Mouse (Mus musculus): ENCODE results near the gene Gm20388.
"Not testable (repeated sequence)": the region's sequence is repeated elsewhere in the genome, so short reads cannot be mapped to it uniquely, and the experiment has no call there.

Gm20388 gene

DNA sequence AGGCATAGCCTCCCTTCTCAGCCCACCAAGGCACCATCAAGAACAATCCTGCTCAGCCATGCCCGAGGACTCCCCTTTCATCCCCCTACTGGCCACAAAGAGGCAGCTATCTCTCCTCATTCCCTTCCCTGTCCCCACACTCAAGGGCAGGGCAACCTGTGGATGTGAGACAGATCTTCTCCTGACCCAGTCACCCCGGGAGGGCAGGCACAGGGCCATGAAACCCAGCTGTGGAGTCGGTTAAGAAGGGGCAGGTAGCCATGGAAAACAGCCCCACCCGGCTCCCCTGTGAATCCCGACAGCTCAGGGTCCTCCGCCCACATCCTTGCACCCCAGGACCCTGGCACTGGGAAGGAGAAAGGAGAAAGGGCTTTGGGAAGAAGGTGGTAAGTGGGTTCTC, 1526.9 kb downstream of the Gm20388 start:
- no peak for DNase-seq (ENCODE audit: low spot score in 2 of 2)

DNA sequence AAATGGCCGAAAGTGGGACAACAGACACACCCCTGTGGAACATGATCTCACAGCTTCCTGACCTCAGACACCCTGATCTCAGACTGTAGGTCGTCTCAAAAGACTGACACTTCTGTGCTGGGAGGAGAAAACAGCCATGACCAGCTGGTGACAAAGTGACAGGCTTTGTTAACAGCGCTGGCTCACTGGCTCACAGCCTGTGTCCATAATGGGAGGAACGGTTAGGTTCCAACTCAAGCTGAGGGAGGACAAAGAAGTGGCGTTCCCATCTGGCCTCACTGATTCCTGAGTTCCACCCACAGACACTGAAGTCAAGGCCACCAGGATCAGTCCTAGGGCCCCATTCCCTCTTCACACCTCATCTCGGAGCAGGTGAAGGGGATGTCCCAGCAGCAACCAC, 1527.5 kb downstream of the Gm20388 start:
- no peak for DNase-seq (ENCODE audit: low spot score in 2 of 2)

DNA sequence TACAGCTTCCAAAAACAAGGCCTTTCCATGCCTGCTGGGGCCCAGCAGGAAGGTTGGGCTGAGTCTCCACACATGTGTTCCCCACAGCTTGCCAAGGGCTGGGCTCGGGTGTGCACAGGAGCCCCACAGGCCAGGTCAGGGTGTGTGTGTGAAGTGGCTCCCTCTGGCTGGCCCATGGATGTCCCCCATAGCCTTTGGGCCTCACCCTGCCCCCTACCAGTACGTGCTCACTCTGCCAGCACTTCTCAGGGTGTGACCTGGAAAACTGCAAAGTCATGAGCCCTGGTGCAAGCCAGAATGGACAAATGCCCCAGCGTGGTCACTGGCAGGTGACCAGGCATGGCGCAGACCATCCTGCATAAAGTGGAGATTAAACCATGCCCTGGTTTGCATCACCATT, 1528.7 kb downstream of the Gm20388 start:
- DNase-seq (ENCODE audit: low spot score in 2 of 2) = no peak

DNA sequence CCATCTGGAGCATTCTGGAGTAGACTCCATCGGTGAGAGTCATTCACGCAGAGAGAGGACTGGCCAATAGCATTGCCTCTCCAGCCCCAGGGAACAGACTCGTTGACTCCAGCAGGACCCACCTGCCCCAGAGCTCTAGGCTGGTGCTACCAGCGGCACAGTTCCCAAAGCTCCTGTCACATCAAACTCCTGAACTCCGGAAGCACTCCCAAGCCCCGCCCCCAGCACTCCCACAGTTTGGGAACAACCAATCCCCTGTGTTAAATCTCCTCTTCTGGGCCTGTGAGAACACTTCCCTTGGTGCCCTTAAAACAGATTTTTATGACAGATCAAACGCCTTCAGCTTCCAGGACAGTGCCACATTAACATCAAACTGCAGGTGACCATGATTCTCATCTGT, 1532.7 kb downstream of the Gm20388 start:
- no peak for DNase-seq (ENCODE audit: low spot score in 2 of 2)

DNA sequence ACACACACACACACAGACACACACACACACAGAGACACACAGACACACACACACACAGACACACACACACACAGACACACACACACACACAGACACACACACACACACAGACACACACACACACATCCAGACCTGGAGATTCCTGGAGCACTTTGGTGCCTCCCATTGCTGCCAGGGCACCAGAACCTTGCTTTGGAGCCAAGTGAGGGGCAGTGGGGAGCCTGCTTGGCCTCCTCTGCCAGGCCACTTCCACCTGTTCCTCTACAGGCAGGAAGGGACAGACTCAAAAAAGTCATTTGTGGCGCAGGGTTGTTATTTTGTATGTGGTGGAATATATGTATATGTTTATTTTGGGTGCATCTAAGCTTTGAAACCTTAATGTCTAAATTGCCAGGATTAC, 1533.9 kb downstream of the Gm20388 start:
- DNase-seq (ENCODE audit: low spot score in 2 of 2) = not testable (repeated sequence)

DNA sequence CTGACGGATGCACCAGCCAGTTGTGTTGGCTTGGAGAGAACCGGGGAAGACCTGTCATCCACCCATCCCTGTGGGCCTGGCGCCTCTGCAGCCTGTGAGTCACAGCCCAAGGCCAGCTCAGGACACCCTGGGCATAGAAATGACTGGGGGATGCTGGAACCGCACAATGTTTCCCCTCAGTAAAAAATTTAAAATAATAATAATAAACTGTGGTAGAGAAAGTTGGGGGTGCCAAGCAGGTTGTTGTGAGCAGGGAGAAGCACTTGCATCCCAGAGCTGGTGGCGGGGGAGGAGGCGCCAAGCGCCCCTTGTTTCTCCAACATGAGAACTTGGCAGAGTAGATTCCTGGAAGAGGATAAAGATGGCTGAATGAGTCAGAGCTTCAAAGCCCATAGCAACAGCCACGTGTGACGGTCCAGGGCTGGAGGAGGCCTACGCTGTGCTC, 1534.4 kb downstream of the Gm20388 start:
- no peak for DNase-seq (ENCODE audit: low spot score in 2 of 2)

DNA sequence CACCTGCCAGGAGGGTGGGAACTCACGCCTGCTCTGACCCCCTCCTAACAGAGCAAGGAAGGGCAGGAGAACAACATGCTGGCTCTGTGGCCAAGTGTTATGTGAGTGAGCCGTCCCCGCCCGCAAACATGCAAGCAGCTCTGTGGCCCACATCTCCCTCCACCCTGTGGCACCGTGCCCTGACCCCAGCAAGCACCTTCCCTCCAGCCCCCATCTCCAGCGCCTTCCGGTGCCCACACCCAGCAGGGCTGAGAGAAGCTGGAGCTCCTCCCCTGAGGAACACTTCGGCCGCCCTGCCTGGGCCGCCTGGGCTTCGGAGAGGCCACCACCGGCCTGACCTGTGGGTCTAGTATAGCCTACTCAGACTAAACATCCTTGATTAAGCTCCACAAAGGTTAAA, 1535.5 kb downstream of the Gm20388 start:
- no peak for DNase-seq (ENCODE audit: low spot score in 2 of 2)

DNA sequence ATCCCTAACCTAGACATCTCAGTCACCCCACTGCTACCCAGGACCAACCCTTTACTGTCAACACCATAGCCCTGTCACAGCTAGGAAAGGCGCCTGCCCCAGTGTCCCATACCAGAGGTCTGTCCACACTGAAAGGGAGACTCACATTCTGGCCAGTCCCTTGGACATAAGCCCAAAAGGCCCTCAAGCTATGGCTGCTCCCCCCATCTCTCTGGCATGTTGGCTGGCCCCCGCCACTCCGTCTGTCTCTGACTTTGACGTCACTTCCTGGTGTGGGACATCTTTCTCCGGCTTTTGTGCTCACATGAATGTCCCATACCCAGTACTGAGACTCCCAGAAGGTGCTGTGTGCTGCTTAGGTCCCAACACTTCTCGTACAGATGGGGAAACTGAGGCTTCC, 1536.2 kb downstream of the Gm20388 start:
- DNase-seq (ENCODE audit: low spot score in 2 of 2) = no peak

DNA sequence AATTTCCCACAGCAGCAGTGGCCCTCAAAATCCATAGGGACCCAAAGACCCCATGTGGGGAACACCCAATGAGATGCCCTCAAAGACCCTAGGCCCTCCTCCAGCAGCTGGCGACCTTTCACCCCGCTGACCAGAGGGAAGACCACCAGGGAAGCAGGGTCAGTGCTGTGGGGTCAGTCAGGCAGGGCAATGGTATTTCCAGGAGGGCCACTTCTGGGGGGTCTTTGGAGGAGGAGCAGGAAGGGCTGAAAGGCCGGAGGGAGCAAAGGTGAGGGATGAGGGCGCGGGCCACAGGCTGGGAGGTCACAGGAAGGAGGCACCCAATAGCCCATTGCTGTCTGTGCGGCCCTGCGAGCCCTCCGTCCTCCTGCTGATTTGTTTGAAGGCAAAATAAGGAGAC, 1539.6 kb downstream of the Gm20388 start:
- no peak for DNase-seq (ENCODE audit: low spot score in 2 of 2)

DNA sequence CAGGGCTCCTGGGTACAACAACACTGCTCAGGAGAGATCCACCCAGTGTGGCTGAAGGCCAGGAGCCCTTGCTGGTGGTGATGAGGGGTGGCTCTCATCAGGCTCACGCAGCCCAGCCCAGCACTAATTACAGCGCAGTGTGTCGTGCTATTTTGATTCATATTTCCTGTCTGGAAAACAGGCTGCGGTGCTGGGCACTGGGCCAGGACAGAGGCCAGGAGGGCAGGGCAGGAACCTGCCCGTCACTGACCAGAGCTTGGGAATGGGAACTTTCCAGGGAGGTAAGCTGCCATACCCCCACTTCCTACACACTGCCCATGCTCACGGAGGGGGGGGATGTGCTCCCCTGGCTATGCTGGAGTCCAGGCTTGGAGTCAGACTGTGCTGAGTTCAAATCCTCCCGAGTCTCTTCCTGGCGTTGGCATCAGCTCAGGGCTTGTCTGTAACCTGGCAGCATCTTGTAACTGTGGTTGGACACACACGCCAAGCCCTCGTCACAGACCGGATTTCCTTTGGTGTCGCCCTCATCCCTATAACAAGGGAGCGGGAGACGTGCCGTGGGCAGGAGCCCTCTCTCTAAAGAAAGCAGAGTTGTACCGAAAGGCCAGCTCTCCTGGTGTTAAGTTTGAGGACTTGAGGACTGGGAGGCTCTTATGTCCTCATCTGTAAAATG, 1540.9 kb downstream of the Gm20388 start:
- no peak for DNase-seq (ENCODE audit: low spot score in 2 of 2)

DNA sequence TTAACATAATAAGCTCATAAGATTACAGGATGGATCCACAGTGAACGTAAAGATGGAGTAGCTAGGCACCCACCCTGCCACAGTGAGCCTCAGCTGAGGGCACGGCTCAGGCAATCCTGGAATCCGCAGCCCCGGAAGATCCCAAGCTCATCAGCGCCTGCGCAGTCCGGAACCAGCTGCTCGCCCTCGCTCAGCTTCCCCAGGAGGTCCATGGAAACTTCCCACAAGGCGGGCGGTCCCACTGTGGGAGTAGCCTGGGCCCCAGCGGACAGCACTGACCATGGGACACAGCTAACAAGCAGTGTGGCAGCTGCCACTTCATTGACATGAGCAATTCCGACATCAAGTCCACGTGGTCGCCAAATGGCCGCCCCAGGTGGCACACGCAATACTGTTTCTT, 1544.1 kb downstream of the Gm20388 start:
- no peak for DNase-seq (ENCODE audit: low spot score in 2 of 2)

DNA sequence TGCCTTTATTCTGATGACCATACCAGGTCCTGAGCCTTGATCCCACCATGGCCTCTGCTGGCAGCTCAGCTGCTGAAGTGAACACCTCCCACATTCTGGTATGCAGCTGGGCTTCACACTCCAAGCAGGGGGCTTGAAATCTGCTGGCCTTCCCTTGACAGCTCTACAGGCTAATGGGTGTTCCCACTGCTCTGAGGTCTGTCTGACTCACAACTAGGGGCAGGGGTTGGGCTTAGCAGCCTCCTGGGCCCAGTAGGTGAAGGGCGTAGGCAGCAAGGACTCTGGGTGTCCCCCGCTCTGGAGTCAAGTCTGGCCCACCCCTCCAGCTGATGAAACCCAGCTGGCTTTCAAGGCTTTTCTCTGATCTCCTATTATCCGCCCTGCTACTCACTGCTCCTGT, 1550.6 kb downstream of the Gm20388 start:
- no peak for DNase-seq (ENCODE audit: low spot score in 2 of 2)

DNA sequence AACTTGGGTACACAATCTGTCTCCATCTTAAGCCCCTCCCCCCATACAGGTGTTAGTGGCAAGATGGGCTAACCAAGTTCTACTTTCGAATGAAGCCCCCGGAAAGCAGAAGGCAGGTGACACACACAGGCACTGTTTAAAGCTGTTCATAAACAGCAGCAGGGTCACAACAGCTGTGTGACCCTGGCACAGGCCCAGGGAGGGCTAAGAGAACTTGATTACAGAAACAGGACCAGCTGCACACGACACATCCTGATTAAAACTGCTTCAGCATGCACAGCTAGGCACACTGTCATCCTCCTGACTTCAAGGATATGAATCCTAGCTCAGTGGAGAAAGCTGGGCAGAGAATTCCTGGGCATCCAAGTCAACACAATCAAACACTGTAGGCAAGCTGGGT, 1551.5 kb downstream of the Gm20388 start:
- no peak for DNase-seq (ENCODE audit: low spot score in 2 of 2)

DNA sequence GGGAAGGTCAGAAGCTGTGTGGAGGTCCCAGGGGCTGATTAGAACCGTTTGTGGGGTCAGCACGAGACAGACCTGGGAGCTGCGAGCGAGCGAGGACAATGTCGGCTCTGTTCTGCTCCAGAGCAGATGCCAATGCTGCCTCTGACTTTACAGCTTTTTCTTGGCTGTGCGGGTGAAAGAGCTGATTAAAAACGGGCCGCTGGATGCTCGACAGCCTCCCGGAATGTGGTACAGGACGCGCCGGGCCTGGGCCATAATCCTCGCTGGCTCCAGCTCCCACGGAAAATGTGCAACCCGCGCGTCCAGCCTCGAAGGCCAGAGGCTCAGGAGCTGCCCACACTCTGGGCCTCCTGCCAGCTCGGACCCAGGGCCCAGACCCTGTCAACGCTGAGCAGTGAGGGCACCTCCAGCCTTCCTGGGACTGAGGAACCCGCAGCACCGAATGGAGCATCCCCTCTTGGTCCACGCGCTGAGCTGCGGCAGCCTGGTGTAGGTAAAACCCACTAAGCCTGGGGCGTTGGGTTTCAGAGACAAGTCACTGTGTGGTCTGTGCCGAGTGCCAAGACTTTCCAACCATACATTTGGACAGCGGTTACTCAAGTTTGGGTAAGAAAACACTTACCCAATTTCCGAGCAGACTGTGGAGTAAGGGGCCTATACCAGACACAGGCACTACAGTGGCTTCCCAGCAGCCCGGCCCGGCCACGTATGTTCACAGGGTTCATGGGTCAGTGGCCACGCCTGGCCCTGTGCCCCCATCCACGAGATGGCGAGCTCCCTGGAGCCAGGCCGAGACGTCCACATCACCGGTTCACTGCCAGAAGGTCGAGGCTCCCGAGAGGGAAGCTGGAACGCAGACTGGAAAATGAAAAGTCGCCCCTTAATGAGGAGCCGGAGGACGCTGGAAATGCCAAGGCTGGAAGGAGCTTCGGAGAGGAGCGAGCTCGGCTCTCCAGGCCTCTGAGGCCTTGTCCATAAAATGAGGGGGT, 1557.7 kb downstream of the Gm20388 start:
- no peak for DNase-seq (ENCODE audit: low spot score in 2 of 2)

DNA sequence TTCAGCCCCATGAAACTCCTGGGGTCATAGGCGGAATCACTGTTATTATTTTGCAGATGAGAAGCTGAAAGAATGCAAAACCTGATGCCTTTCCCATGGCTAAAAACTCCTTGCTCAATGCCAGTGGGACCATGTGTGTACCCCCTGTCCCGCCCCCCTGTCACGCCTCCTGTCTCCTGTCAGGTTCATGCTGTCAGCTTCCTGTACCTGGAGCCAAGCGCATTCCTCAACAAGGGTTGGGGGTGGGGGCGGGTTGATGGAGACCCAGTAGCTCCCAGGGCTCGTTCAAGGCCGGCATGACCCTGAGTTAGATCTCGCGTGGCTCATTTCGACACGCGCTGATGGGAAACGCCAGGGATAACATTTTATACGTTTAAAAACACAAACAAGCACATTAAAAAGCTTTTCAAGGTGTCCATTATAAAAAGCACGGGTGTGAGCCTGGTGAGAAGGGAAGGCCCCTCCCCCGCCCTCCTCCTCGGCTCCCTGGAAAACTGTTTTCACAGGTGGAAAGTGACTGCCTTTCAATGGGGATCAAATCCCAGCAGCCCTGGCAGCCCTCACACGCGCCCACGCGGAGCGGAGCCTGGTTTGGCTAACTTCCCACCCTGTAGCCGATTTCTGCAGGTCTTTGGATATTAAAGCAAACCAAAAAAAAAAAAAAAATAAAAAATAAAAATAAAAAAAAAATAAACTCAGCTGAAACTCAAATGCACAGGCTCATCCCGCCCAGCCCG, 1563.7 kb downstream of the Gm20388 start:
- no peak for DNase-seq (ENCODE audit: low spot score in 2 of 2)

DNA sequence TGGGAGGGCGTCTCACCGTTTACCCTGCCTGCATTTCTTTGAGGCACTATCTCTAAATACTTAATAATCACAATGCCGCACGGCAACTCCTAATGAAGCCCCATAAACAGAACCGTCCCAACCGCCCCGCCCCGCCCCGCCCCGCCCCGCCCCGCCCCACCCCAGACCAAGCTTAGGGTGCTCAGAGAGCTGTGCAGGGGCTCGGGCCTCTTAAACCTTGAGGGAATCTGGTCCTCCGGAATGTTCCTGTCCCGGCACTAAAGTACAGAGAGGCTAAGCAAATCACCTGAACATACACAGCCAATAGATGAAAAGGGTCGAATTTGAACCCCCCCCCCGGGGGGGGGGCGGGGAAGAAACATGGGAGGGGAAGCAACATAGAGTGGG, 1564.2 kb downstream of the Gm20388 start:
- DNase-seq (ENCODE audit: low spot score in 2 of 2) = no peak

DNA sequence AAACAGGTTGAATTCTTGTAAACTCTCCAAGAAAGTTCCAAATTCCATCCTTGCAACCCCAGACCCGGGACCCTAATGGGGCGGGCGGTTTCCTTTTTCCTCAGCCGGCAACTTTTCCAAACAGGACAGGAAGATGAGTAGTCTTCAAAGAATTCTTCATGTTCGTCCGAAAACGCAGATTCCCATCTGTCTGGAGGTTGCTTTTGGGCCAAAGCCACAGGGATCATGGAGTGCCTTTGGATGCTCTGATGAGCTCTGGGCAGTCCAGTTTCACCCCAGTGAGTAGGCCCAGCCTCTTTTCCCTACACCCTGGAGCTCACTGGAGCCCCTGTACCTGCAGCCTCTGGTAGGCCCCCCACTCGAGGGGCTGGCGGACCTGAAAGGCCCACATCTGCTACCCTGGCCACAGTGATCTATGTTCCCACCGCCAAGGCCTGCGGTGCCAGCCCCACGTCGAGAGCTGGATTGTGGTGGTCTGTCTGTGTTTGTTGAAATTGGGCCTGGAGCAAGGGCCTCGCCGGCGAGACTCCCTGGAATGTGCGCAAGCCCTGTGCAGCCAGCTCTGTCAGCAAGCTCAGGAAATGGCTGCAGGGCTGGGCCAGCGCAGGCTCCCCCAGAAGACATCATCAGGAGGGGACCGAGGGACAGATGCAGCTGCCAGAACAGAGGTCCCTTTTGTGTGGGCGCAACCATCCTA, 1567.4 kb downstream of the Gm20388 start:
- DNase-seq (ENCODE audit: low spot score in 2 of 2) = no peak

DNA sequence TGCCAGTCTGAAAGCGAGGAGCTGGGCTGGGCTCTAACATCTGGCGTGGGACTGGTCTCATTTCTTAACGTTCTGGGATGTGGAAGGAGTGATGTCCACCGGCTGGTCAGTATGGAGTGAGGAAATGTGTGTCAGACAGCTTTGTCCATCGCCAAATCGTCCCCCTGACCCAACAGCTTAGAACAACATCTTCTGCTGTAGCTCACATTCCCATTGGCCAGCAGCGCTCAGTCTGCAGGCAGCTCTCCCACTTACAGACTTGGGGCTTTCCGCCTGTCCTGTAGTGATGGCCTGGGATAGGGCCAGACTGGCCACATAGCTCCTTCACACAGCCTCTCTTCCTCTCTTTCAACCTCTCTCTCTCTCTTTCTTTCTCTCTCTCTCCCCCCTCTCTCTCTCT, 1568.5 kb downstream of the Gm20388 start:
- no peak for DNase-seq (ENCODE audit: low spot score in 2 of 2)

DNA sequence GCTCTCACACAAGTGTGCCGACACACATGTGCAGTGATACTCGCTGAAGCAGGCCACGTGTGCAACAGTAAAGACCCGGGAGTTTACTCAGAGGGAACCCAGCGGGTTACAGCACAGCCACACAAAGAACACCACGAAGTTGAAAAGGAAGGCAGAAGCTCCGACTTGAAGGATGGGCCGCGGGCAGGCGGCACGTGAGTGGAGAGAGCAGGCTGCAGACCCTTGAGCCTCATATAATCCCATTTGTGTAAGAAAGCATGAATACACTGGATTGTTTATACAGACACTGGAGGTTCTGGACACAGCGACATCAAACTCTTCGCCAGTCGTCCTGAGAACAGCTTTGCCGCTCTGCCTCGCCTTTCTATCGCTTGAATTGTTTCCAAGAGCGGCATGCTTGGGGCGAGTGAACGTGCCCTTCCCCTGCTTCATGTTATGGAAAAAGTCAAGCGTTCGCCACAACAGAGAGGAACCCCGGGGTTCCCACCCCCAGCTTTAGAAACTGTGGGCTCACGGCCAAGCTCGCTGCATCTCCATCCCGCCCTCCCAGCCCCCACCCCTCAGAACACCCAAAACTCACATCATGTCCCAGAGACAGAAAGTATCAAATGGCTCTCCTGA, 1569.9 kb downstream of the Gm20388 start:
- DNase-seq (ENCODE audit: low spot score in 2 of 2) = no peak

DNA sequence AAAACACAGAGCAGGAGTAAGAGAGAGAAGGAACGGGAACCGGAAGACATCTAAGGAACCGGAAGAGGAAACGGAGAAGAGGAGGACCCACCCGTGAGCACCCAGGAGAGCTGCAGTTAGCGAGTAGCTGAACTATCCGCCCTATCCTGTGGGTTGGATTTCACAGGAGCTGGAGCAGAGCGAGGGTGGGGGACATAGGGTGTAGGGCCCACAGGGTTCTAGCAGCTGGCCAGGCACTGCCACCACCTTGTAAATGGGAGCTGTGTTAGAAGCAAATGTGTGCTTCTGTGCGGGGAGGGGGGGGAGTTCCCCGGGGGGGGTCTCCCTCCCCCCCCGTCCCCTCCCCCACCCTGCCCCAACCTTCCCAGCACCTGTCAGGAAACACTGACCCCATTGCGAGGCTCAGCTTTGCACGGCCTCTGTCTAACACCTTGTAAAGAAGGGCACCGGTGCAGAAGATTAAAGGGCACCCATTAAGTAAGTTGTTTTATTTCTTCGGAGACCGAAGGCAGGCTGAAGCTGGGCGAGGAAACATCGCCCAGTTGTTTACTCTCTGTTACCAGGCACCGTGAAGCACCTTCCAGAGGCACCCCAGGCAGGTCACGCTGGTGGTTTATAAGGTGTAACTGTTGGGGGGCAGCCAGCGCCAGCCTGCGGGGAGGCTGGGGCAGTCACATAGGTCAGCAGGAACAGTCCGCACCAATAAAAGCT, 1573.6 kb downstream of the Gm20388 start:
- no peak for DNase-seq (ENCODE audit: low spot score in 2 of 2)

DNA sequence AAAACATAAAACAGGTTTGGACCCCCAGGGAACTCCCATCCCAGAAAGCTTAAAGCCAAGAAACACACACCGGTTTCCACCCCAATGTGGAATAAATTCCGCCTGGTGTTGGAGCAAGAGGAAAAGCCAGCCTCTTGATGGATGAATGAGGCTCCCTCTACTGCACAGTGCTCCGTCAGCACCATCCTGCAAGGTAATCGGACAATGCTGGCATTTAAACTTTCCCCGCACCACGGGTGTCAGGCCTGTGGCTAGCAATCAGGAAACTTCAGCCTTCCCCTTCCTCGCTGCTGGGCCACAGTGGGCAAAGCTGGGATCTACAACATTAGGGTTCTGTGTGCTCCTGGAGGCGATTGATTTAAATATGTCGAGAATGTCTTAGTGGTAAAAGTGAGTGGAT, 1581.0 kb downstream of the Gm20388 start:
- no peak for DNase-seq (ENCODE audit: low spot score in 2 of 2)
